Mouse (Mus musculus) ZHBTc4 (cell line): ENCODE results near the gene Olfr481.

Experiments
- DNase-seq: peaks from one replicate; pipeline ENCODE4 v3.0.0-alpha.2; 2011; ENCODE audit warnings: low read depth, low spot score

Olfr481 gene

GRCm38 (mm10) chr7:108079555-108079954 is at the start of gene Olfr481:
Gene Olfr481 (plus strand): TSS chr7:108079855.
- no peak for DNase-seq

GRCm38 (mm10) chr7:108033889-108034288 is 45.8 kb upstream of the Olfr481 start, which contains the start of gene Olfr478:
Gene Olfr478 (minus strand): TSS chr7:108033989.
- no peak for DNase-seq

GRCm38 (mm10) chr7:108050393-108050792 is 29.3 kb upstream of the Olfr481 start, which contains the start of gene Olfr479:
Gene Olfr479 (plus strand): TSS chr7:108050693.
- DNase-seq = no peak

GRCm38 (mm10) chr7:108067246-108067645 is 12.4 kb upstream of the Olfr481 start, which contains the start of gene Olfr480:
Gene Olfr480 (minus strand): TSS chr7:108067346.
- no peak for DNase-seq

- DNase-seq = no peak
Observed at GRCm38 (mm10) chr7:108097486-108097885, 17.8 kb downstream of the Olfr481 start, which contains the start of gene Olfr482. Gene Olfr482 (minus strand): TSS chr7:108097586.

GRCm38 (mm10) chr7:108100549-108100948 is 20.9 kb downstream of the Olfr481 start, which contains the start of gene Olfr483:
Gene Olfr483 (plus strand): TSS chr7:108100849.
- no peak for DNase-seq

- DNase-seq = peak; percentile 64
Observed at GRCm38 (mm10) chr7:108120681-108121080, 41.0 kb downstream of the Olfr481 start.

- peak; percentile 54 for DNase-seq
Observed at GRCm38 (mm10) chr7:108121416-108121815, 41.8 kb downstream of the Olfr481 start.

GRCm38 (mm10) chr7:108127349-108127748 is 47.7 kb downstream of the Olfr481 start, which contains the start of gene Olfr484:
Gene Olfr484 (minus strand): TSS chr7:108127449.
- DNase-seq = no peak
